Mouse (Mus musculus) brown adipose tissue, adult 24 weeks (tissue): Measurements from ENCODE around the gene Dclk2. TPM values are rescaled to one million over a fixed set of nuclear protein-coding genes. Genes with fewer than 3 reads are reported as not detected.

Source experiments
- H3K27ac ChIP-seq: fragments of 200-500 bp; replicated peaks from 2 replicates; pipeline ENCODE4 v1.5.1; 2012; ENCODE audit warnings: low read depth, mild to moderate bottlenecking, low read length
- H3K4me1 ChIP-seq: fragments of 200-500 bp; 2 replicates; pipeline ENCODE4 v1.6.1; 2012; ENCODE audit warnings: low read length, mixed read lengths; ENCODE audit not compliant: control insufficient read depth, insufficient read depth, insufficient read length
- H3K4me3 ChIP-seq: fragments of 200-500 bp; 2 replicates; pipeline ENCODE4 v1.5.1; 2012; ENCODE audit warnings: low read depth, mild to moderate bottlenecking, low read length, moderate library complexity; ENCODE audit not compliant: insufficient read depth
- polyA plus RNA-seq: library from polyadenylated mRNA; stranded (reverse); fragments of >200 nt; gene quantifications from 2 replicates; pipeline ENCODE4 v1.2.4, GENCODE M21; 2012; ENCODE audit not compliant: missing spikeins, insufficient read depth, insufficient read length

Gene Dclk2
- polyA plus RNA-seq, 1 experiment = 0.52 TPM

DNA sequence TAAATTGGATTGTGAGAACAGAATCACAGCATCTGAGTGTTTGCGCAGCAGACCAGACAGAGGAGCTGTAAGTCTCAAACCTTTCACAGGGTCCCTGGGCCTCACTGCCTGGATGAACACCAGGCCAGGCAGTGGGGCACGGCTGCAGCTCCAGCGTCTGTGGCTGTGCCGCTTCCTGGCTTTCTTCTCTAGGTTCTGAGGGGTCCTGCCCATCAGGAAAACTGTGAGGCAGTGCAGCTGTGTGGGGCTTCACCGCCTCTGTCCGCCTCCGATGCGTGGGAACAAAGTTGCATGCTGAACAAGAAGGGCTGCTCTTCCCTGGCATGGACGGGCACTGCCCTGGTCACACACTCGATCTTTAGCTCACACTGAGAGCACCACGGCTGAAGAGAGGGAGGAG is 135.7 kb downstream of the Dclk2 start:
- Histone ChIP-seq H3K4me3 (no peak overlapping the region), H3K27ac (no peak overlapping the region), H3K4me1 (peaks cover 2% of the 10 kb centered on the region; the same call in 1 of the 2 replicates)

DNA sequence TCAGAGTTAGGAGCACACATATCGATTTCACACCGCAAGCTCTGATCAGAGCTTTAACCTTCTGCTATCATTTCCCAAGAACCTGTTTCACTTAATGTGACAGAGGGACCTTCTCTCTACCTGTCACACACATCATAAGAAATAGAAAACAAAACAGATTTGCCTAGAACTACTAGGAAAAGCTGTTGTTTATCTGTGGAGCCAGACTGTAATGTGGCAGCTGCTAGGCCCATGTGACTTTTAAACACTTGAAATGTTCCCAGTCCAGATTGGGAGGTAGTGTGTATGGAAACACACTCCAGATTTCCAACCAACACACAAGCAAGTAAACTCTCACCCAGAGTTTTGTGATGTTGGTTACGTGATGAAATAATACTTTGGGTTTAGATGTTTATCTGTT is 136.6 kb downstream of the Dclk2 start:
- Histone ChIP-seq H3K27ac (no peak overlapping the region), H3K4me1 (peaks cover 2% of the 10 kb centered on the region; the same call in 1 of the 2 replicates), H3K4me3 (no peak overlapping the region)

DNA sequence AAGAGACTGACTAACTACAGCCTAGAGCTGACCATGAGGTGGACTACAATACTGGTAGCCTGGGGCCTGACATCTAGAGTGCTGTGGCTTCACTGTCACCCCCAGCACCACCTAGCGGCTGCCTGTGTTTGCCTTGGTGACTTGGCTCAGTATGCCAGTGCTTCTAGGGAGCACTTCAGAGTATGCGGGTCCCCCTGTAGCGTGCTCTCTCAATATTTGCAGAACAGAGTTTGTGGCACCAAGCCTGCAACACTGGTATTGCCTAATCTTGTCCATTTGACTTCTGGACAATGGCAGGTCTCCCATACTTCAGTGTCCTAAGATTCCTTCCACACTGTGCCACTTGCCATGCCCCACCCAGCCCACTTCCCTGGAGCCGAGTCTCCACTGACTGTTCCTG is 140.9 kb downstream of the Dclk2 start:
- H3K27ac ChIP-seq = no peak overlapping the region
- no peaks in the 10 kb centered on the region for H3K4me1 ChIP-seq

DNA sequence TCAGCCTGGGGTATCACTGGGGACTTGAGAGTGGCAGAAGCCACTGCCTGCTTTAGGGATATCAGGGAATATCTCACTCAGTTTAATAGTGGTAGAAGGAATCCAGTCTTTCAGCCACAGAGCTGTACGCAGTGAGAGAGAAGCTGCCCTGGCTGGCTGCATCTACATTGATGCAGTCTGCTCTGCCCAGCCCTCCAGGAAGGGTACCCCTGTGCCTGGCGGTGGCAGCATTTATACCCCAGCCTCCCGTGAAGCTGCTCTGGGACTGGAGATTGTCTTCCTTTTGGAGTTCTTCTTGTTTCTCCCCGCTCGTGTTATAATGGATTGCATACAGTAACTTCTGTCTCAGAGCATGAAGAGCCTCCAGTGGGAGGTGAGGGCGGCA is 145.2 kb downstream of the Dclk2 start:
- Histone ChIP-seq H3K27ac (no peak overlapping the region), H3K4me3 (no peak overlapping the region), H3K4me1 (no peaks in the 10 kb centered on the region)

More for the DNA sequence above, 140.9 kb downstream of the Dclk2 start:
- H3K4me3 ChIP-seq = no peak overlapping the region

DNA sequence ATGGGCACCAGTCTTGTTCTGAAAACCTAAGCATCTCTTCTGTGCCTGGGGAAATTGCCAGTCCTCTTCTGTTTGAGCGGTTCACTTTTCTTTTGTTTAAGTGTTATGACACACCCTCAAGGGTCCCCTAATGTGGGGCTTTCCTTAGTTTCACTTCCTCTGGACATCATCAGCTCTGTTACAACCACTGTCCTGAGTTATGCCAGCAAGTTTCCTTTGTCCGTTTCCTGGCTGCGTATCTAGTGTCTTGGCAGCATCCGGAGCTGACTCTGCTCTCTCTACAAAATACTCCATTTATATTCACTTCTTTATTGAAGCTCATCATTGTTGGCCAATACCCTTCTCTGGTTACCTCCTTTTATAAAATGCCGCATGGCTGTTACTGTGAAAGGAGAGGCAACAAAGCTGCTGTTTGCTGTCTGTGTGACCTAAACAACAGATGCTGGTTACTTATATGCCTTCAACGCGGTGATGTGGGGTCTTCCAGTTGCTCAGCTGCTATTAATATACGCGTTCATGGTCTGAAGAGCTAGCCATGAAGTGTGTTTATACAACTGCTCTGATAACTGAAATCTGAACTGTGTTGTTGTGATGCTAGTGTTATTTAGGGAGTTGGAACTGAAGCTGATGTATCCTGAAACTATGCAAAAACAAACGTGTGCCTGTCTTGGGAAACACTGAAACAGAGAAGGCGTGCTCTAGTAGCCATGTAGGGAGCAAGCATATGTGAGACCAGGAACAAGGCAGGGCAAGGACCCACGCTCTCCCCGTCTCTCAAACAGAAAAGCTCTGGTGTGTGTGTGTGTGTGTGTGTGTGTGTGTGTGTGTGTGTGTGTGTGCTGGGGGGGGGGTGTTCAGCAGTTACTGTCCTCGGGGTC is 145.8 kb downstream of the Dclk2 start:
- H3K4me1 ChIP-seq = no peaks in the 10 kb centered on the region
- H3K27ac ChIP-seq = no peak overlapping the region
- no peak overlapping the region for H3K4me3 ChIP-seq

DNA sequence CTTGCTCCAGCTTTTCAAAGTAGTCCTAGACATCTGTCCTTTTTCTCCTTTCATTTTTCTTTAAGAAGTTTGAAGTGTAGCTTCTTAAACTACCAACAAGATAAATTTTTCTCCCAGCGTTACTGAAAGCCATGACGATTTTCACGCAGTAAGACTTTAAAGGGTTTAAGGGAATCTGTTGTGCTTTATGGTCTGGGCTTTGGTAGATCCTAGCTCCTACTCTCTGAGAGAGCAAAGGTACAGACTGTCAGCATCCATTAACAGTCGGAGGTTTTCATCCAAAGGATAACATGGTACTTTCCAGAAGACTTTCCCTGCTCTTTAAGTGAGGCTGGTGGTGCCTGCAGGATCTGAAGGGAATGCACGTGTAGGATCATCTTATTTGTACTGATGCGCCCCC is 151.7 kb downstream of the Dclk2 start:
- Histone ChIP-seq H3K27ac (no peak overlapping the region), H3K4me3 (no peak overlapping the region), H3K4me1 (no peaks in the 10 kb centered on the region)

DNA sequence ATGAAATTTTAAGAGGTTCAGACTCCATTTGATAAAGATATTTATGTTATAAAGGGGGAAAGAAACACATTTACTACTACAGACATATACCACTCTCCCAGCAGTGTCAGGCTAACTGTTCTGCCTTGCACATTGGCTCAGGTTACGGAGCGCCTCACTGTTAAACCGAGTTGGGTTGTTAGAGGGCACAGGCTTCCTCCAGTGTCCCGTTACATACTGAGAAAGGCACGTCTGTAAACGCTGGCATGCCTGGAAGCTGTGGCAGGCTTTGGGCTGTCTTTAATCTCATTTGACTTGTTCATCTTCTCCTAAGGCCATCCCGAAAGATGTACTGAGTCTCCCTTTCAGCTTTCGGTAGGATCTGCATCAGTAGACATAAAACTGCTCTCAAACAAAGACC is 152.1 kb downstream of the Dclk2 start:
- Histone ChIP-seq H3K4me3 (no peak overlapping the region), H3K4me1 (no peaks in the 10 kb centered on the region), H3K27ac (no peak overlapping the region)

DNA sequence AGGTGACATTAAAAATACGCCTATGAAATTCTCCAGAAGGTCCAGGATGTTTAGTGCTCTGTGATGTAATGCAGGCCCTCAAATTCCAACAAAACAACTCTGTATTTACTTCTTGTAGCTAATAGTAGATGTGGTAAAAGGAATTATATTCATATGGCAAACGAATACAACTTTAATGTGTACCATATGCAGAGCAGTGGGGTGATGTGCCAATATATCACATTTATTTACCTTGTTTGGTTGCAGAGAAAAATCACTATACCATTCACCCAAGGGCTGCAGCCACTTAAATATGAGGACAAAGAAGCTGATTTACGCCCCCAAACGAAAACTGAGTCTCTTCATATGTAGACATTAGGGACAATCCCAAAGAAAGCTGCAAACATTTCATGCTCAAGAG is 158.2 kb downstream of the Dclk2 start:
- H3K27ac ChIP-seq = no peak overlapping the region
- no peaks in the 10 kb centered on the region for H3K4me1 ChIP-seq
- no peak overlapping the region for H3K4me3 ChIP-seq

DNA sequence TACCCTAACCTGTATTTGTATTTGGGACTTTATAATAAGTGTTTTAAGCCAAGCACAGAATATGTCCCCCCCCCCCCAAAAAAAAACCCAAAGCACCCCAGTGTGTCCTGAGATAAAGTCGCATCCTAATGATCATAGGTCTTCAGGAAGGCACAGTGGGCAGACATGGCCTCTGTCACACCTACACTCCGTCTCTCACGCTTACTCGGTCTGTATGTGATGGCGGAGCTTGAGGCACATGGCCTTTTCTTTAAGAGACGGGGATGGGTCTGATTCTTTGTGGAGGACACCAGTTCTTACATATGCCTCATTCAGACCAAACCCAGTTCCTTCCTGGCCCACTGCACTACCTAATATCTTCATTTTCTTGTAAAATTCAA is 158.6 kb downstream of the Dclk2 start:
- H3K4me3 ChIP-seq = no peak overlapping the region
- no peak overlapping the region for H3K27ac ChIP-seq
- H3K4me1 ChIP-seq = no peaks in the 10 kb centered on the region

DNA sequence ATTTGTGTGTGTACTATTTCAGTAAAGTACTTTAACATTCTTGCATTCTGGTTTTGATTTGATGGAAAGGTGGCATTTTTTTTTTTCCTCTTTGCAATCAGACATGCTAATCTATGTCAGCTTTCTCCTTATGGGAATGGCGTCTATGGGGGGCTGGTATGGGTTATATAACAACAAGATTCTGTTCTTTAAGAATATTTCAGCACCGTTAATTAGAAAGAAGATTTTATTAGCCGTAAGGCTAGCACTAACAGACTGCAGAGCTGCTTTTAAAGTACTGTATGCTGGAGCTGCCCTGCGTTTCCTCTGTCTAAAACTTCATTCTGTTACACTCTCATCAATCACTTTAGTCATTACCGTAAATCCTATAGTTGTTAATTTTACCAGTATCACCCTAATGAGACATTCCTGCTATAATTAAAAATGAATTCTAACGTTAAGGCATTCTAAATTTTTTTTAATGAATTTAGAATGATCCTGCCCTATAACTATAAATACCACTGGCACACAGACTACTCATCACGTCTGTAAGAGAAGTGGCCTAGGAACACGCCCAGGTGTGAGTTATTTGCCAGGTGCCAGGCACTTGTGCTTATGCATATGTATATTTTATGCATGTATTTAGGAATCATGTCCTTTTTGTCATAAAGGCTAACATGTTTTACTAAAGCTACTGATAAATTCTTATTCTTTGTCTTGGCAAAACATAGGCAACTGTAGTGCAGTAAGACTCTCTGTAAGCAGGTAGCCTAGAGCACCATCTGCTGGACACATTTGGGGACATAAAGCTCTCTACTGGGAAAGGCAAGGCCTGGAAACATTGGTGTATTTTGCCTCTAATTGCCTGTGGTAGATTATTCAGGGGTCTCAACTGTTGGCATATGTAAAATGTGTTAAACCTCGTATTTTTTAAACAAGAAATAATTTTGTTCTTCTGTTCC is 159.3 kb downstream of the Dclk2 start:
- H3K4me3 ChIP-seq = no peak overlapping the region
- no peak overlapping the region for H3K27ac ChIP-seq
- H3K4me1 ChIP-seq = 0 out of 2 replicates have a peak, but pooled peaks cover 2% of the 10 kb centered on the region

DNA sequence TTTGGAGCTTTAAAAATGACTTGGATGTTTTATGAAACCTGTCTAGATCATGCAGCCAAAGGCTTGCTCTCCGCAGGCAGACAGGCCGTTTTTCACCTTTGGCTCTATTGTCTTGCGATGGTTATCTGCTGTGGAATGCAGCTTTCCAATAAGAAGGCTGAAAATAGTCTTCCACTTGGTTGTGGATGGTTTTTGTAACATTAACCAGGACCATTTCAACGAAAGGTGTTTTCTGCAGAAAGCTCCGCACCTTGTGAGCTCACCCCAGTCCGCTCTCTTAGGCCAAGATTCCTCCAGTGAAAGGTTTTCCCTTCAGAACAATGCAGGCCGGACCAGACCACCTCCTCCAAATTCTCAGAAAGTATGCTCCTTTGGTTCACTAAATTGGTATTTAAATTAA is 160.2 kb downstream of the Dclk2 start:
- H3K4me3 ChIP-seq = no peak overlapping the region
- no peak overlapping the region for H3K27ac ChIP-seq
- H3K4me1 ChIP-seq = 0 out of 2 replicates have a peak, but pooled peaks cover 2% of the 10 kb centered on the region

DNA sequence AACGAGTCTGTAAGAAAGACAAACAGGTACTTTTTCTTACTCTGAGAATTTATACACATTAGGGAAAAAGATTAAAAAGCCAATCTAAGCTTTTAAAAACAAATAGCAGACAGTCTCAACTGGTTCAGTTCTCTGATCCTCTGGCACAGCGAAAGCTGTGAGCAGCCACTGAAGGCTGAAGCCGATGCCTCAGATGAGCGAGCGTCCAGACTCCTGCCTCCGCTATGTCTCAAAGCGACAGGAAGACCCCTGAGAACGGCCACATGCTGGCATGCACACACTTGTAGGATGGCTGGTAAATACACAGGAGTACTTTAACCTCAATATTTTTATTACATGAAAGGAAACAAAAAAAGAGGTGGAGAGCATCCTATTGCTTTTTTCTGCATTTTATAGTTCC is 160.8 kb downstream of the Dclk2 start:
- Histone ChIP-seq H3K4me3 (no peak overlapping the region), H3K27ac (no peak overlapping the region), H3K4me1 (0 out of 2 replicates have a peak, but pooled peaks cover 2% of the 10 kb centered on the region)

DNA sequence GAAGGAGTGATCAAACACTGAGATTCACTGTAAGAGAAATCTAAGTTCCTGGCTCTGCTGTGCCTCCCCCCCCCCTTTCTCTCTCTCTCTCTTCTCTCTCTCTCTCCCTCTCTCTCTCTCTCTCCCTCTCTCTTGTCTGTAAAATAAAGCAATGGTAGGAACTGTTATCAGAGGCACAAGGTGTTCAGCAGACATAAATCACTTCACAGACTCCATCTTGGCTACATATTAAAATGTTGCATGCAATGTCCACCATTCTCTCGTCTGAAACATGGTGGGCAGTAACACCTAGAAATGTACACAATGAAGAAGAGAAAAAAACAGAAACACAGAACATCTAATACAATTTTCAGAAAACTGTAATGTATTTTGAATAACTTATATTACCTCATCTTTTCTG is 161.3 kb downstream of the Dclk2 start:
- H3K4me1 ChIP-seq = 0 out of 2 replicates have a peak, but pooled peaks cover 2% of the 10 kb centered on the region
- H3K27ac ChIP-seq = no peak overlapping the region
- no peak overlapping the region for H3K4me3 ChIP-seq

DNA sequence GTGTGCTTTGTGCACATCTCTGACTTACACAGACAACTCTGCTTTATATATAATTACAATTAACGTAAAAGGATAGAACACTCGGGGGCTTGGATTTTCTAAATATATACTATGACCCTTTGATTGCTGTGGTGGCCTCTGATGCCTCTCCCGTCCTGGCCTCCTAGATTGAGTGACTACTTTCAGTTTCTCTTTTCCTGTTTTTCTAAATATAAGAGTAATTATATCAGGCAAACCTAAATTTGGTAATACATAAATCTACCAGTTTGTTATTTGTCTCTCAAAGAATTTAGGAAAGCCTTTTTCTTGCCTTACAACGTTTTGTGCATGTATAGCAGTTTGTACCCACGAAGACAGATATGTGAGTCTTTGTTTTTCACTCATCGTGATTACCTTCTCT is 161.9 kb downstream of the Dclk2 start:
- no peak overlapping the region for H3K27ac ChIP-seq
- H3K4me1 ChIP-seq = 0 out of 2 replicates have a peak, but pooled peaks cover 2% of the 10 kb centered on the region
- H3K4me3 ChIP-seq = no peak overlapping the region

DNA sequence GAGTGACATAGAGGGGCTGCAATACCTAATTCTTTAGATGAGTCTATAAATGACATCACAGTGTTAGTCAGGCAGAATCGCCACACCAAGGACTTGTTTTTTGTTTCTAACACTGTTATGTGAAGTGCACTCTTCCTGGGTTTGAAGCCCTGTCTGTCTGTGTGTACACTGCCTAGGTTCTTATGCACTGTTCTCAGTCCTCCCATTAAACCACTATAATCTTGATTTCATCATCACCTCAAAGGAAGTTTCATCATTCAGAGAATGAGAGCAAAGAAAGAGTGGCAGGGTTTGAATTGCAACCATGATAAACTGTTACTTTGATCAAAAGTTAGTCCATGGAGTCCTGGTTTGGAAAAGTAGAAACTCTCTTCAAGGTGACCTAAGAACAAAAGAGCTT is 164.1 kb downstream of the Dclk2 start:
- Histone ChIP-seq H3K4me1 (0 out of 2 replicates have a peak, but pooled peaks cover 2% of the 10 kb centered on the region), H3K4me3 (no peak overlapping the region), H3K27ac (no peak overlapping the region)
